Mouse (Mus musculus) ES-Bruce4 (cell line): ENCODE measurements at regions not wholly inside any gene's neighbourhood (a gene's known extent, or its start where the extent isn't known, plus 50 kb on each side); places are given as distances from the start of the nearest gene placed in this dataset.

Source experiments
- H3K27ac ChIP-seq: 2 replicates; pipeline ENCODE4 v1.5.1; 2012; ENCODE audit warnings: low read length, inconsistent platforms; ENCODE audit not compliant: insufficient read depth
- H3K27me3 ChIP-seq: 2 replicates; pipeline ENCODE4 v1.6.1; 2012; ENCODE audit warnings: mild to moderate bottlenecking, low read length, inconsistent platforms; ENCODE audit not compliant: control insufficient read depth, poor library complexity, insufficient read depth, severe bottlenecking
- H3K36me3 ChIP-seq: 2 replicates; pipeline ENCODE4 v1.6.1; 2012; ENCODE audit warnings: inconsistent platforms, mild to moderate bottlenecking, low read length, moderate library complexity; ENCODE audit not compliant: control insufficient read depth, poor library complexity, insufficient read depth, severe bottlenecking
- H3K4me1 ChIP-seq: one replicate; pipeline ENCODE4 v1.8.1; 2011; ENCODE audit warnings: low read length; ENCODE audit not compliant: control insufficient read depth, insufficient read depth
- H3K4me3 ChIP-seq: 2 replicates; pipeline ENCODE4 v1.5.1; 2011; ENCODE audit warnings: low read depth, mild to moderate bottlenecking, low read length
- H3K9ac ChIP-seq: 2 replicates; pipeline ENCODE4 v1.6.1; 2012; ENCODE audit warnings: low read depth, mild to moderate bottlenecking, inconsistent platforms; ENCODE audit not compliant: poor library complexity, severe bottlenecking
- H3K9me3 ChIP-seq: replicated peaks from 2 replicates; pipeline ENCODE4 v1.6.1; 2012; ENCODE audit warnings: mild to moderate bottlenecking, low read length, inconsistent platforms; ENCODE audit not compliant: control insufficient read depth, poor library complexity, insufficient read depth, severe bottlenecking
- CTCF ChIP-seq: IDR thresholded peaks from one replicate; pipeline ENCODE4 v1.8.1; 2011; ENCODE audit warnings: low read depth, low read length
- EP300 ChIP-seq: IDR thresholded peaks from 2 replicates; pipeline ENCODE4 v1.6.1; 2011; ENCODE audit warnings: low read depth, low read length; ENCODE audit not compliant: insufficient read depth
- POLR2A ChIP-seq: IDR thresholded peaks from one replicate; pipeline ENCODE4 v1.8.1; 2011; ENCODE audit warnings: low read length; ENCODE audit not compliant: insufficient read depth

GRCm38 (mm10) chr4:55740062-55740461, 207.8 kb upstream of the Klf4 start:
- no peak overlapping the region for H3K9ac ChIP-seq
- H3K27ac ChIP-seq, result no peak overlapping the region
- H3K4me1 ChIP-seq, result no peaks in the 10 kb centered on the region
- no peak for TF ChIP-seq POLR2A
- no peak for TF ChIP-seq CTCF
- no peak for TF ChIP-seq EP300
- H3K36me3 ChIP-seq, result no peaks in the 10 kb centered on the region
- H3K27me3 ChIP-seq, result no peaks in the 10 kb centered on the region
- H3K9me3 ChIP-seq, result no peaks in the 10 kb centered on the region
- H3K4me3 ChIP-seq, result no peak overlapping the region

- Histone ChIP-seq H3K4me3 (no peak overlapping the region), H3K9me3 (no peaks in the 10 kb centered on the region), H3K27ac (no peak overlapping the region), H3K9ac (no peak overlapping the region), H3K4me1 (no peaks in the 10 kb centered on the region), H3K36me3 (no peaks in the 10 kb centered on the region), H3K27me3 (no peaks in the 10 kb centered on the region)
- TF ChIP-seq POLR2A (no peak), EP300 (no peak), CTCF (no peak)
Measured at GRCm38 (mm10) chr4:55738714-55739113, 206.4 kb upstream of the Klf4 start.

GRCm38 (mm10) chr4:55735453-55735852, 203.2 kb upstream of the Klf4 start:
- H3K9ac ChIP-seq, result no peak overlapping the region
- H3K27me3 ChIP-seq, result no peaks in the 10 kb centered on the region
- TF ChIP-seq POLR2A, result no peak
- TF ChIP-seq CTCF, result no peak
- no peak for TF ChIP-seq EP300
- no peaks in the 10 kb centered on the region for H3K36me3 ChIP-seq
- no peaks in the 10 kb centered on the region for H3K9me3 ChIP-seq
- H3K27ac ChIP-seq, result no peak overlapping the region
- H3K4me3 ChIP-seq, result no peak overlapping the region
- no peaks in the 10 kb centered on the region for H3K4me1 ChIP-seq

- Histone ChIP-seq H3K27me3 (no peaks in the 10 kb centered on the region), H3K4me3 (no peak overlapping the region), H3K36me3 (no peaks in the 10 kb centered on the region), H3K4me1 (no peaks in the 10 kb centered on the region), H3K9me3 (no peaks in the 10 kb centered on the region), H3K9ac (no peak overlapping the region), H3K27ac (no peak overlapping the region)
- no peak for TF ChIP-seq POLR2A
- no peak for TF ChIP-seq EP300
- no peak for TF ChIP-seq CTCF
Measured at GRCm38 (mm10) chr4:55734331-55734730, 202.1 kb upstream of the Klf4 start.

GRCm38 (mm10) chr4:55733223-55733622, 201.0 kb upstream of the Klf4 start:
- no peaks in the 10 kb centered on the region for H3K27me3 ChIP-seq
- TF ChIP-seq CTCF, result no peak
- TF ChIP-seq POLR2A, result no peak
- TF ChIP-seq EP300, result no peak
- H3K4me3 ChIP-seq, result no peak overlapping the region
- no peaks in the 10 kb centered on the region for H3K4me1 ChIP-seq
- no peaks in the 10 kb centered on the region for H3K36me3 ChIP-seq
- no peak overlapping the region for H3K9ac ChIP-seq
- no peak overlapping the region for H3K27ac ChIP-seq
- H3K9me3 ChIP-seq, result no peaks in the 10 kb centered on the region

- no peak overlapping the region for H3K9ac ChIP-seq
Measured at GRCm38 (mm10) chr4:55732006-55732405, 199.7 kb upstream of the Klf4 start.

More at GRCm38 (mm10) chr4:55732006-55732405, 199.7 kb upstream of the Klf4 start:
- H3K9me3 ChIP-seq, result no peaks in the 10 kb centered on the region
- TF ChIP-seq EP300, result no peak
- TF ChIP-seq CTCF, result no peak
- TF ChIP-seq POLR2A, result no peak
- H3K4me1 ChIP-seq, result no peaks in the 10 kb centered on the region
- H3K36me3 ChIP-seq, result no peaks in the 10 kb centered on the region
- H3K27me3 ChIP-seq, result no peaks in the 10 kb centered on the region
- no peak overlapping the region for H3K27ac ChIP-seq
- H3K4me3 ChIP-seq, result no peak overlapping the region
